Mouse (Mus musculus) neural tube, embryonic 10.5 days (tissue): ENCODE results near the gene Rufy1.

Source experiments
- DNase-seq: peaks from one replicate; pipeline ENCODE4 v3.0.0-alpha.2; 2017; ENCODE audit warnings: low spot score; ENCODE audit errors: extremely low spot score

The Rufy1 gene

GRCm38 (mm10) chr11:50426056-50426455, 4.9 kb downstream of the Rufy1 start:
- DNase-seq, result no peak

DNA sequence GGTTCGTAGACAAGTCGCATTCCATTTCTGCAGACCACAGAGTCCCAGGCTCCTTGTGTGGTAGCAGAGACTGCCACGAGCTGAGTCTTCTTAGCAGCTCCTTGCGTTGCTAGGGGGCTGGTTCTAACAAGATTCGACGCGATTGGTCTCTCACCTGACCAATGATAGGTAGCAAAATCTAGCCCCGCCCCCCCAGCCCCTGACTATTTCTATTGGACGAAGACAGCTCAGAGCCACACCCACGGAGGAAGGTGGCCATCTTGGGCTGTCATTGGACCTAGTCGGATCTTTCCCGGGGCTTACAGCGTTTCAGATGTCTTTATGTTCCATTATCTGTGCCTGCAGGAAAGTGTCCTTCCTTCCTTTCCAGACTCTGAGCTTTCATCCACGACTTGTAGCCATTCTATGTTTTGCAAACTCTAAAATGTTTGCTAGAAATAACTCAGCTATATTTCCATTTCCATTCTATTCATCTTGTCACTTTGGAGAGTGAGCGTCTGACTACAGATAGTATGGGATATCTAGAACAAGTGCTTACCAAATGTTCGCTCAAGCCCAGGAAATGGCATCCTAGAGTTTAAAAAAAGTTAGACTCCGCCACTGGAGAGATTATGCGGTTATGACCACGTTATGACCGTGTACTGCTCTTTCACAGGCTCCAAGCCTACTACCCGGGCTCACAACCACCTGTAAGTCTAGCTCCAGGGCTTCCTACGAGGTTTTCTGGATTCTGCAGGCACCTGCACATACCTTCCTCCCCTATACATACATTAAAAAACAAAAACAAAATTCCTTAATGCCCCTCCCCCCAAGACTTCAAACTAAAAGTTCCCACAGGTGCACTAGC, 8.8 kb downstream of the Rufy1 start:
- DNase-seq, result peak; percentile 92

- DNase-seq, result no peak
Measured at GRCm38 (mm10) chr11:50421461-50421860, 9.5 kb downstream of the Rufy1 start.

DNA sequence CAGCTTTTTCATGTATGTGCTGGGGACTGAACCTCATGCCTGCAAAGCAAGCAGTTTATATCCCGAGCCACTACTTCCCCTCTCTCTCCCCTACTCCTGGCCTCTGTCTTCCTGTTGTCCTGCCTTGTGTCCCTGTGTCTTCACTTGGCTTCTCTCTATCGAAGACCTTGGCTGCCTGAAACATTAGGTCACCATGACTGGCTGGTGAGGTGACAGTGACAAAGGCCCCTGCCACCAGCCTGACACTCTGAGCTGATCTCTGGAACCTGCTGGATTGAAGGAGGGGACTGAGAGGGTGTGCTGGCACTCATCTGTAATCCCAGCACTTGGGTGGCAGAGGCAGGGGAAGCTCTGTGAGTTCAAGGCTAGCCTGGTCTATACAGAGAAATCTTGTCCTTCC, 13.1 kb downstream of the Rufy1 start:
- no peak for DNase-seq

- DNase-seq, result no peak
Measured at GRCm38 (mm10) chr11:50415563-50416241, 15.2 kb downstream of the Rufy1 start.

- no peak for DNase-seq
Measured at GRCm38 (mm10) chr11:50407235-50407634, 23.7 kb downstream of the Rufy1 start.

- no peak for DNase-seq
Measured at GRCm38 (mm10) chr11:50403367-50404014, 27.4 kb downstream of the Rufy1 start.

DNA sequence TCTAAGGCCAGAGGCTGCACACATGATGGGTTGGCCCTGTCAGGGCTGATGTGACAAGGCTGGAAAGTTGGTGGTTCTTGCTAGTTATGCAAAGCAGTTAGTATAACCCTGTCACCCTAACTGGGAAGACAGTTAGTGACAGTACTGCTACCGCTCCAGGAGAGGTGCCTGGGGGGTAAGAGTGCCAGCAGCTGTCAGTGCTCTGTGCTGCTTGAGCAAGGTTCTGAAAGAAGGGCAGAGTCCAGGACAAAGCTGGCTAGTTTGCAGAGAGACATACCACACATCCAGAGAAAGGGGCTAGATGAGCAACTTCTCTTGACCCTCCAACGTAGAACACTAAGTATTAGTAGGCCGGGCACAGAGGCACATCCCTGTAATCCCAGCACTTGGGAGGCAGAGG, 28.4 kb downstream of the Rufy1 start:
- no peak for DNase-seq

- DNase-seq, result no peak
Measured at GRCm38 (mm10) chr11:50398803-50399202, 32.1 kb downstream of the Rufy1 start.

GRCm38 (mm10) chr11:50397316-50397715, 33.6 kb downstream of the Rufy1 start:
- DNase-seq, result no peak

GRCm38 (mm10) chr11:50396766-50397307, 34.1 kb downstream of the Rufy1 start:
- DNase-seq, result no peak

GRCm38 (mm10) chr11:50394731-50395130, 36.2 kb downstream of the Rufy1 start:
- DNase-seq, result no peak

DNA sequence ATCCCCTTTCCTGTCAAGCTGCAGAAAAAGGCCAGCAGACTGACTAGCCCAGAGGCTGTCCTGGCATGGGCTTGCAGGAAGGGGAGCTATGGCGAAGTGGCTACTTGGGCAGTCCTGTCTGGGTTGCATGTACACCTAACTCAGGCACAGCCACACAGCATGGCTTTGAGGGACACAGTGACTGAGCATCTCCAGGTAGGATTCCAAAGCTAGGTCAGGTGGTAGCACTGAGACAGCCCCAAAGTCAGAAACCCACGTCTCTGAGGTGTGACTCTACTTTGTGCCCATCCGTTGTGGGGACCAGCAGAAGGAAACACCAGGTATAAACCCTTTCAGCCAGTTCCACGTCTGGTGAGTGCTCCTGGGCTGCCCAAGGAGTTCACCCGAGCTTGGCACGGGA, 37.6 kb downstream of the Rufy1 start:
- no peak for DNase-seq

- no peak for DNase-seq
Measured at GRCm38 (mm10) chr11:50391272-50391960, 39.5 kb downstream of the Rufy1 start.

DNA sequence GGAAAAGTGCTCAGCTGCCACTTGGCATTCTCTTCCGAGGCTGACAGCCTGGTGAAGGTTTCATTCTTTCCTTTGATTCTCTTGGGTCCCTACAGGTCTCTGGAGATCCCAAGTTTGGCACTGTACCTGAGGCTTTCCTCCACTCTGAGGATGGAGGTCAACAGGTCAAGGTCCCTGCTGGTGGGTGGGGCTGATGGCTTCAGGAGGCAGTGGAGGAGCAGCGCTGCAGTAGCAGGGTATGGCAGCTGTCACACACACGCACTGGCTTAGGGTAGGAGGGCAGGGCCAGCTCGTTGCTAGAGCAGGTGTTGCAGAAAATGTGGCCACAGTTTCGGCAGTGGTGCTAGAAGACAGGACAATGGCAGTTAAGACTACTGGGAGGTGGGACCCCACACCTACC, 41.3 kb downstream of the Rufy1 start:
- DNase-seq, result no peak

DNA sequence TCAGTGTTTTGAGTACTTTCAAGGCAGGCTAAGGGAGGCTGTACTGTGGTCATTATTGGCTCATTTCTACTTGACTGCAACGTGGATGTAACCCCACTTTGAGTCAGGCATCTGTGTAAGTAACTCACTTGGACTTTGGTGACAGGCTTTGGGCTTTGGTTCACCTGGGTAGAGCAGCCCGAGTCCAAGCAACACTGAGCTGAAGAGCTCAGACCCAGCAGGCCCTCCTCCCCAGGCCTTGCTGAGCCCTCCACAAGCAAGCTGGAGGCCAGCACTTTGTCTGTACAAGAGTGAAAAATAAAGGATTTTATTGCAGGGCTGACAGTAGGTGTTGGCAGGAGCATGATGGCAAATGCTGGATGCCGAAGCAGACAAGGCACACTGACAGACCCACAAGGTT, 41.9 kb downstream of the Rufy1 start:
- no peak for DNase-seq

DNA sequence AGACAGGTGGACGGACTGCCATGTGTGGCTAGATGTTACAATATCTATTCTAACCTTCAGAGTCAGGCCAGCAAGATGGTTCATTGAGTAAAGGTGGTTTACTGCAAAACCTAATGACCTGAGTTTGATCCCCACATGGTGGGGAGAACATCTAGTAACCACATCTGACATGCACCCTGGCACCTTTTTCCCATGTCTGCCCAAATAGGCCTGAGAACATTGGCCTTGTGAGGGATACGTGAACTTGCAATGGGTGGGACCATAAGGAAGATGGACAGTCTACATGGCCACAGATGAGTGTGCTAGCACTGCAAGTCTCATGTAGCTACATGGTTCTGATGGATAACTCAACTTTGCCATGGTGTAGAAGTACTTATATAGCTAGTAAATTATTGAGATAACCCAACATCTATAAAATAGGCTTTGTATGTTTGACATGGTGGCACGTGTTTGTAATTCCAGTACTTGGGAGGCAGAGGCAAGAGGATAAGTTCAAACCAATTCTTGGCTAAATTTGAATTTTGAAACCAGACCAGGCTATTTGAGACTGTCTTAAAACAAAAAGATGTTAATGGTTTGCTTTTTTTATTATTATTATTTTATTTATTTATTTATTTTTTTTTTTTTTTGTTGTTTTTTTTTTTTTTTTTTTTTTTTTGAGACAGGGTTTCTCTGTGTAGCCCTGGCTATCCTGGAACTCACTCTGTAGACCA, 42.6 kb downstream of the Rufy1 start:
- DNase-seq, result no peak

DNA sequence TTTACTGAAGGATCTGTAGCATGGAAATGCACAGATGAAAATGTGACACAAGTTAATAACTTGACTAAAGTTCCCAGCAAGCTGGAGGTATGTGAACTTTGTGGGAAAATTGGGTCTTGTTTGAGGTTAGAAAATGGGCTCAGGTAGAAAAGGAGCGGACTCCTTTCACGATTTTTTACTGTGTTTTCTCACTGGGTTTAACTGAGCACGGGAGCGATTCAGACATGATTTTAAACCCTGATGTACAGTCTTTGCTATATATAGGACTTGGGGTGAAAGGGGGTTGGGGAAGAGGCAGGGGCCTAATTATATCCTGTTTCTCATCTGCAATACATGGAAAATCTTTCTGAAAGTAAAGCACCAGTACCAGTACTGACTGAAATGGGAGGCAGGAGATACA, 43.2 kb downstream of the Rufy1 start:
- DNase-seq, result no peak

GRCm38 (mm10) chr11:50387167-50387679, 43.7 kb downstream of the Rufy1 start:
- peak; percentile 24 for DNase-seq

GRCm38 (mm10) chr11:50381311-50381710, 49.6 kb downstream of the Rufy1 start:
- DNase-seq, result no peak
